Mouse (Mus musculus) lung, postnatal 0 days (tissue): ENCODE measurements around the gene Tpte. TPM values are rescaled to one million over a fixed set of nuclear protein-coding genes. Genes with fewer than 3 reads are reported as not detected.

ENCODE experiments used
- ATAC-seq: fragments of 200-750 bp; cut with Nextera tagmentation; 2 replicates; pipeline ENCODE4 v1.8.0; 2017; ENCODE audit warnings: moderate library complexity
- DNase-seq: peaks from one replicate; pipeline ENCODE4 v3.0.0-alpha.2; 2016; ENCODE audit warnings: low spot score
- H3K27ac ChIP-seq: fragments of 300-500 bp; sonication (generic); 2 replicates; pipeline ENCODE4 v1.5.1; 2014; ENCODE audit warnings: antibody characterized with exemption, mild to moderate bottlenecking, low read length, mixed read lengths
- H3K27me3 ChIP-seq: fragments of 300-500 bp; sonication (generic); replicated peaks from 2 replicates; pipeline ENCODE4 v1.6.1; 2014; ENCODE audit warnings: low read length, mixed read lengths; ENCODE audit not compliant: insufficient read depth
- H3K36me3 ChIP-seq: fragments of 300-500 bp; sonication (generic); 2 replicates; pipeline ENCODE4 v1.6.1; 2014; ENCODE audit warnings: low read length, mixed read lengths; ENCODE audit not compliant: insufficient read depth
- H3K4me1 ChIP-seq: fragments of 300-500 bp; sonication (generic); 2 replicates; pipeline ENCODE4 v1.6.1; 2014; ENCODE audit warnings: antibody characterized with exemption, low read depth, low read length, mixed read lengths; ENCODE audit not compliant: insufficient read depth
- H3K4me2 ChIP-seq: fragments of 300-500 bp; sonication (generic); replicated peaks from 2 replicates; pipeline ENCODE4 v1.6.1; 2014; ENCODE audit warnings: low read depth, mild to moderate bottlenecking, low read length, moderate library complexity, mixed read lengths
- H3K4me3 ChIP-seq: fragments of 300-500 bp; sonication (generic); 2 replicates; pipeline ENCODE4 v1.5.1; 2014; ENCODE audit warnings: low read depth, low read length
- H3K9ac ChIP-seq: fragments of 300-500 bp; sonication (generic); replicated peaks from 2 replicates; pipeline ENCODE4 v1.6.1; 2014; ENCODE audit warnings: low read depth, mild to moderate bottlenecking
- H3K9me3 ChIP-seq: fragments of 300-500 bp; sonication (generic); 2 replicates; pipeline ENCODE4 v1.6.1; 2016; ENCODE audit warnings: low read length, mixed read lengths
- CTCF ChIP-seq: IDR thresholded peaks from 2 replicates; pipeline ENCODE4 v1.5.1; 2016; ENCODE audit warnings: antibody characterized with exemption, mild to moderate bottlenecking
- EP300 ChIP-seq: IDR thresholded peaks from 2 replicates; pipeline ENCODE4 v1.6.1; 2016; ENCODE audit warnings: antibody characterized with exemption, mild to moderate bottlenecking, control low read depth
- WGBS: fragments of 180-500 bp; shearing (Covaris S2); extraction: QIAGEN DNeasy Blood & Tissue Kit; methylation state at CpG from one replicate; pipeline ENCODE4 v1.1.7; 2014; 5-methylcytosine and 5-hydroxymethylcytosine counted together
- polyA plus RNA-seq: library from polyadenylated mRNA; unstranded; fragments of >200 nt; fragmentation: Nextera tagmentation; extraction: Ambion mirVana; gene quantifications from 2 replicates; pipeline ENCODE4 v1.2.1, GENCODE M21; 2015

The Tpte gene
- polyA plus RNA-seq, 1 experiment from 2014 or later = not detected

GRCm38 (mm10) chr8:22335426-22335825 is 52.2 kb downstream of the Tpte start:
- DNase-seq (no peak), ATAC-seq (no peak)
- H3K36me3 ChIP-seq = no peaks in the 10 kb centered on the region
- H3K4me2 ChIP-seq = no peak overlapping the region
- no peak overlapping the region for H3K4me3 ChIP-seq
- H3K27me3 ChIP-seq = no peaks in the 10 kb centered on the region
- WGBS = 75% methylated on average over 13 of the region's 13 CpGs
- H3K27ac ChIP-seq = no peak overlapping the region
- H3K9me3 ChIP-seq = no peaks in the 10 kb centered on the region
- no peaks in the 10 kb centered on the region for H3K4me1 ChIP-seq
- no peak for TF ChIP-seq CTCF
- no peak overlapping the region for H3K9ac ChIP-seq

DNA sequence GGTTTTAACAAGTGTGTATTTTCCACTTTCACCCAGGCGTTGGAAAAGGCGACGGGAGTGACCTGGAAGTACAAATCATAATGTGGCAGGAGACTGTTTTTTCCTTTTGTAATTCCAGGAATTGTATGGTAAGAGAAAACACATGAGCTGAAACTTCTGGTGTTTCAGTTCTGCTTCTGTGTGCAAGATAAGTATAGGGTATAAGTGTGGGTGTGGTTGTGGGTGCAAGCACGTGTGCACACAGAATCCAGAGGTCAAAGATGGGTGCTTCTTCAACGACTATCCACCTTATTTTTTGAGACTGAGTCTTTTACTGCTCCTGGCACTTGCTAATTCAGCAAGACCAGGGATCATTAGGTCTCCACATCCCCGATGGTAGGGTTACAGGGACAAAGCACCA is 76.1 kb downstream of the Tpte start:
- no peaks in the 10 kb centered on the region for H3K4me1 ChIP-seq
- H3K27ac ChIP-seq = no peak overlapping the region
- H3K4me3 ChIP-seq = no peak overlapping the region
- H3K36me3 ChIP-seq = no peaks in the 10 kb centered on the region
- DNase-seq (no peak), ATAC-seq (no peak)
- H3K9ac ChIP-seq = no peak overlapping the region
- TF ChIP-seq EP300 = no peak
- TF ChIP-seq CTCF = no peak
- WGBS = 76% methylated on average over 6 of the region's 6 CpGs
- H3K9me3 ChIP-seq = no peaks in the 10 kb centered on the region
- H3K27me3 ChIP-seq = no peaks in the 10 kb centered on the region
- no peak overlapping the region for H3K4me2 ChIP-seq

DNA sequence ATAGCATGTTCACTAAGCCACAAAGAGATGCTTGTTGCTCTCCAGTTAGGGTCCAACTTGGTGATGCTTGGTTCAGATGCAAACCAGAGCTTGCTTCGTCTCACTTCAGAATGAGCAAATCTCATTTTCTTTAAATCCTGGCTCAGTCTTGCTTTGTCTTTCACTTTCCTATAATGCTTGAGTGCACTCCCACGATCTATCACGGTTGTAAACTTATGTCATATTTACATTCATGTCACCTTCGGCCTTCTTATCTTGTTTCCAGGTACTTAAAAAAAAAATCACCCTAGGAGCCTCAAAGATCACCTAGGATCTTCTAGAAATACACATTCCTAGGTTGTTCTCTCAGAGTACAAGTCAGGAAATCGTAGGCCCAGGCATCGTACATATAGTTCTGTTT is 76.6 kb downstream of the Tpte start:
- no peak overlapping the region for H3K27ac ChIP-seq
- H3K27me3 ChIP-seq = no peaks in the 10 kb centered on the region
- no peaks in the 10 kb centered on the region for H3K4me1 ChIP-seq
- 57% methylated on average over 6 of the region's 6 CpGs for WGBS
- TF ChIP-seq CTCF = no peak
- TF ChIP-seq EP300 = no peak
- no peak overlapping the region for H3K4me3 ChIP-seq
- H3K36me3 ChIP-seq = no peaks in the 10 kb centered on the region
- DNase-seq (no peak), ATAC-seq (no peak)
- no peaks in the 10 kb centered on the region for H3K9me3 ChIP-seq
- no peak overlapping the region for H3K9ac ChIP-seq
- no peak overlapping the region for H3K4me2 ChIP-seq

DNA sequence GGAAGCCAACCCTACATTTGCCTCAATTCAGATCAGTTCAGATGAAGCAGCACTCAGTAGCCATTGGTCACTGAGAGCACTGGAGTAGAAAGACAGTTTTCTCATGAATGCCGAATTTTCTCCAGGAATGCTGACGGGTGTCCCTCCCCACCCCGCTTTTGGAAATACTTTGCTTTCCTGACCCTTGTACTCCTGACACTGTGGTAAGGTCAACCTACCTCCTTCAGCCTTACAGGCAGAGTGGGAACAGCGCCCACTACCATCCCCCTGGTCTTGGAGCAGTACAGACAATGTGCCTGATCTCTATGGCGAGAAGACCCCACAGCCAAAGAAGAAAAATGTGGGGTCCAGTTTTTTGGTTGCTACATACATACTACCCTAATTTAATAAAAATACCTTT is 93.1 kb downstream of the Tpte start:
- TF ChIP-seq EP300 (no peak), CTCF (no peak)
- no peak overlapping the region for H3K27ac ChIP-seq
- H3K4me2 ChIP-seq = no peak overlapping the region
- WGBS = 90% methylated on average over 5 of the region's 5 CpGs
- no peak overlapping the region for H3K9ac ChIP-seq
- H3K27me3 ChIP-seq = no peaks in the 10 kb centered on the region
- no peaks in the 10 kb centered on the region for H3K36me3 ChIP-seq
- no peak for ATAC-seq
- no peaks in the 10 kb centered on the region for H3K4me1 ChIP-seq
- DNase-seq = no peak
- H3K4me3 ChIP-seq = no peak overlapping the region
- no peaks in the 10 kb centered on the region for H3K9me3 ChIP-seq

- no peaks in the 10 kb centered on the region for H3K27me3 ChIP-seq
- H3K9me3 ChIP-seq = no peaks in the 10 kb centered on the region
- peak; percentile 79 for TF ChIP-seq CTCF
- TF ChIP-seq EP300 = no peak
- H3K4me3 ChIP-seq = no peak overlapping the region
- no peak overlapping the region for H3K9ac ChIP-seq
- H3K4me2 ChIP-seq = no peak overlapping the region
- H3K27ac ChIP-seq = no peak overlapping the region
- no peaks in the 10 kb centered on the region for H3K36me3 ChIP-seq
- peak; percentile 87 for ATAC-seq
- peak; percentile 65 for DNase-seq
- H3K4me1 ChIP-seq = no peaks in the 10 kb centered on the region
- WGBS = 40% methylated on average over 5 of the region's 5 CpGs
Observed at GRCm38 (mm10) chr8:22376903-22377302, 93.7 kb downstream of the Tpte start.

DNA sequence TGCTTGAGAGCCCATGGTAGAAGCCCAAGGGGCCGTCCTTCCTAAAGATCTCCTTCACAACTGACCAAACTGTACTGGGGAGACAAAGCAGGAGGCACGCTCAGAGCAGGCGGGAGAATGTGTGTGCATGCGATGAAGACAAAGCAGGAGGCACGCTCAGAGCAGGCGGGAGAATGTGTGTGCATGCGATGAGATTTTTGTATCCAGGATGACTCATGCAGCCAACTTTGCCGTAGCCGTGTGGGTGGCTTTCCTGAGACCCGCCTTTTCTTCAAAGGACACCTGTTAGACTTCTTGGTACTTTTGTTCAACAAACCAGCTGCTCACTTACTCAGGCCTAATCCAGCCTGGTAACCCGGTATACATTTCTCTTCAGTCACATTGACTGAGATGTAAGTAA is 97.7 kb downstream of the Tpte start:
- TF ChIP-seq EP300 = no peak
- DNase-seq = no peak
- 94% methylated on average over 11 of the region's 11 CpGs for WGBS
- no peak for ATAC-seq
- no peaks in the 10 kb centered on the region for H3K4me1 ChIP-seq
- no peak overlapping the region for H3K4me3 ChIP-seq
- H3K9me3 ChIP-seq = no peaks in the 10 kb centered on the region
- no peak overlapping the region for H3K4me2 ChIP-seq
- H3K27me3 ChIP-seq = no peaks in the 10 kb centered on the region
- no peak overlapping the region for H3K27ac ChIP-seq
- H3K36me3 ChIP-seq = no peaks in the 10 kb centered on the region
- H3K9ac ChIP-seq = no peak overlapping the region

GRCm38 (mm10) chr8:22382824-22383595 is 99.8 kb downstream of the Tpte start:
- Histone ChIP-seq H3K4me3 (no peak overlapping the region), H3K4me1 (no peaks in the 10 kb centered on the region), H3K27me3 (no peaks in the 10 kb centered on the region), H3K27ac (no peak overlapping the region), H3K9ac (no peak overlapping the region), H3K4me2 (no peak overlapping the region), H3K9me3 (no peaks in the 10 kb centered on the region), H3K36me3 (no peaks in the 10 kb centered on the region)
- ATAC-seq (no peak), DNase-seq (no peak)
- TF ChIP-seq CTCF = peak; percentile 27; the same call in 1 of the 2 replicates
- no peak for TF ChIP-seq EP300
- WGBS = 86% methylated on average over 19 of the region's 19 CpGs
